Mouse (Mus musculus) neural tube, embryonic 13.5 days (tissue): Measurements from ENCODE around the gene Wdr5. TPM values are rescaled to one million over a fixed set of nuclear protein-coding genes. Genes with fewer than 3 reads are reported as not detected.

Source experiments
- ATAC-seq: fragments of 200-750 bp; cut with Nextera tagmentation; 2 replicates; pipeline ENCODE4 v1.8.0; 2017; ENCODE audit warnings: low read depth, mild to moderate bottlenecking, moderate TSS enrichment, moderate library complexity
- H3K27ac ChIP-seq: fragments of 300-500 bp; sonication (generic); replicated peaks from 2 replicates; pipeline ENCODE4 v1.5.1; 2015; ENCODE audit warnings: moderate library complexity, mild to moderate bottlenecking, inconsistent platforms
- H3K27me3 ChIP-seq: fragments of 300-500 bp; sonication (generic); 2 replicates; pipeline ENCODE4 v1.6.1; 2015; ENCODE audit warnings: mild to moderate bottlenecking, inconsistent platforms
- H3K36me3 ChIP-seq: fragments of 300-500 bp; sonication (generic); 2 replicates; pipeline ENCODE4 v1.6.1; 2015; ENCODE audit warnings: mild to moderate bottlenecking, inconsistent platforms
- H3K4me1 ChIP-seq: fragments of 300-500 bp; sonication (generic); replicated peaks from 2 replicates; pipeline ENCODE4 v1.6.1; 2015; ENCODE audit warnings: inconsistent platforms
- H3K4me2 ChIP-seq: fragments of 300-500 bp; sonication (generic); 2 replicates; pipeline ENCODE4 v1.6.1; 2015; ENCODE audit warnings: inconsistent platforms, mild to moderate bottlenecking, moderate library complexity
- H3K4me3 ChIP-seq: fragments of 300-500 bp; sonication (generic); 2 replicates; pipeline ENCODE4 v1.5.1; 2015; ENCODE audit warnings: mild to moderate bottlenecking, inconsistent platforms
- H3K9ac ChIP-seq: fragments of 300-500 bp; sonication (generic); 2 replicates; pipeline ENCODE4 v1.6.1; 2015; ENCODE audit warnings: moderate library complexity, mild to moderate bottlenecking, inconsistent platforms
- H3K9me3 ChIP-seq: fragments of 300-500 bp; sonication (generic); 2 replicates; pipeline ENCODE4 v1.6.1; 2016; ENCODE audit warnings: inconsistent platforms
- WGBS: fragments of 180-500 bp; shearing (Covaris S2); methylation state at CpG from one replicate; pipeline ENCODE4 v1.1.7; 2015; 5-methylcytosine and 5-hydroxymethylcytosine counted together
- polyA plus RNA-seq: library from polyadenylated mRNA; unstranded; fragments of >200 nt; fragmentation: Nextera tagmentation; extraction: Ambion mirVana; gene quantifications from 2 replicates; pipeline ENCODE4 v1.2.1, GENCODE M21; 2015

Gene Wdr5
- polyA plus RNA-seq = 36.6 and 39.7 TPM in 2 replicates

GRCm38 (mm10) chr2:27514639-27515328 lies at the start of gene Wdr5:
Gene Wdr5 (plus strand): TSS chr2:27515157.
- peak; percentile 92 for ATAC-seq
- Histone ChIP-seq H3K27ac (peak within 1 kb of the TSS; percentile 84), H3K4me1 (peaks cover 31% of the 10 kb centered on the region), H3K36me3 (peaks cover 14% of the 10 kb centered on the region), H3K4me3 (peak within 1 kb of the TSS; percentile 89), H3K27me3 (no peaks in the 10 kb centered on the region), H3K9ac (peak within 1 kb of the TSS; percentile 90), H3K9me3 (0 out of 2 replicates have a peak, but pooled peaks cover 4% of the 10 kb centered on the region), H3K4me2 (peak within 1 kb of the TSS; percentile 99)
- WGBS = under 1% methylated on average over 57 of the region's 57 CpGs

GRCm38 (mm10) chr2:27469292-27469990 lies 45.5 kb upstream of the Wdr5 start:
- Histone ChIP-seq H3K4me1 (peaks cover 76% of the 10 kb centered on the region), H3K9ac (no peak overlapping the region), H3K4me3 (no peak overlapping the region), H3K4me2 (no peak overlapping the region), H3K27ac (no peak overlapping the region), H3K27me3 (no peaks in the 10 kb centered on the region), H3K9me3 (no peaks in the 10 kb centered on the region), H3K36me3 (peaks cover 13% of the 10 kb centered on the region)
- no peak for ATAC-seq
- WGBS = 84% methylated on average over 4 of the region's 4 CpGs

GRCm38 (mm10) chr2:27469991-27470355 lies 45.0 kb upstream of the Wdr5 start:
- no peak overlapping the region for H3K9ac ChIP-seq
- H3K4me1 ChIP-seq = peaks cover 78% of the 10 kb centered on the region
- no peaks in the 10 kb centered on the region for H3K27me3 ChIP-seq
- no peak overlapping the region for H3K27ac ChIP-seq
- ATAC-seq = no peak
- WGBS = 74% methylated on average over 3 of the region's 3 CpGs
- H3K9me3 ChIP-seq = no peaks in the 10 kb centered on the region
- H3K4me3 ChIP-seq = no peak overlapping the region
- peaks cover 13% of the 10 kb centered on the region for H3K36me3 ChIP-seq
- no peak overlapping the region for H3K4me2 ChIP-seq

GRCm38 (mm10) chr2:27470535-27470934 lies 44.4 kb upstream of the Wdr5 start:
- H3K4me3 ChIP-seq = no peak overlapping the region
- peaks cover 13% of the 10 kb centered on the region for H3K36me3 ChIP-seq
- ATAC-seq = no peak
- H3K4me2 ChIP-seq = no peak overlapping the region
- no peaks in the 10 kb centered on the region for H3K9me3 ChIP-seq
- H3K27me3 ChIP-seq = no peaks in the 10 kb centered on the region
- H3K9ac ChIP-seq = no peak overlapping the region
- peaks cover 78% of the 10 kb centered on the region for H3K4me1 ChIP-seq
- WGBS = 94% methylated on average over 2 of the region's 2 CpGs
- no peak overlapping the region for H3K27ac ChIP-seq

- Histone ChIP-seq H3K36me3 (peaks cover 7% of the 10 kb centered on the region; the same call in 1 of the 2 replicates), H3K27ac (no peak overlapping the region), H3K9ac (peak overlapping the region; percentile 6; the same call in 1 of the 2 replicates), H3K4me2 (no peak overlapping the region), H3K27me3 (no peaks in the 10 kb centered on the region), H3K9me3 (no peaks in the 10 kb centered on the region), H3K4me1 (peaks cover 79% of the 10 kb centered on the region), H3K4me3 (no peak overlapping the region)
- no peak for ATAC-seq
These were observed 43.8 kb upstream of the Wdr5 start for GRCm38 (mm10) chr2:27471170-27471584.

GRCm38 (mm10) chr2:27473061-27473765 lies 41.7 kb upstream of the Wdr5 start:
- peak overlapping the region; percentile 96 for H3K4me2 ChIP-seq
- ATAC-seq = no peak
- no peaks in the 10 kb centered on the region for H3K9me3 ChIP-seq
- 0 out of 2 replicates have a peak, but pooled peaks cover 4% of the 10 kb centered on the region for H3K36me3 ChIP-seq
- peaks cover 67% of the 10 kb centered on the region for H3K4me1 ChIP-seq
- 70% methylated on average over 7 of the region's 7 CpGs for WGBS
- no peaks in the 10 kb centered on the region for H3K27me3 ChIP-seq
- peak overlapping the region; percentile 99 for H3K4me3 ChIP-seq
- peak overlapping the region; percentile 98 for H3K9ac ChIP-seq
- H3K27ac ChIP-seq = no peak overlapping the region

GRCm38 (mm10) chr2:27473911-27474310 lies 41.0 kb upstream of the Wdr5 start:
- Histone ChIP-seq H3K27ac (no peak overlapping the region), H3K9ac (peak overlapping the region; percentile 98), H3K4me1 (peaks cover 65% of the 10 kb centered on the region), H3K27me3 (no peaks in the 10 kb centered on the region), H3K4me2 (peak overlapping the region; percentile 96), H3K4me3 (peak overlapping the region; percentile 99), H3K36me3 (0 out of 2 replicates have a peak, but pooled peaks cover 4% of the 10 kb centered on the region), H3K9me3 (no peaks in the 10 kb centered on the region)
- 21% methylated on average over 4 of the region's 4 CpGs for WGBS
- ATAC-seq = no peak

- peaks cover 55% of the 10 kb centered on the region for H3K4me1 ChIP-seq
- peak overlapping the region; percentile 99 for H3K4me3 ChIP-seq
- H3K9me3 ChIP-seq = no peaks in the 10 kb centered on the region
- H3K36me3 ChIP-seq = 0 out of 2 replicates have a peak, but pooled peaks cover 4% of the 10 kb centered on the region
- peak overlapping the region; percentile 98 for H3K9ac ChIP-seq
- under 1% methylated on average over 84 of the region's 84 CpGs for WGBS
- H3K4me2 ChIP-seq = peak overlapping the region; percentile 96
- peak; percentile 54 for ATAC-seq
- H3K27me3 ChIP-seq = no peaks in the 10 kb centered on the region
- peak overlapping the region; percentile 96 for H3K27ac ChIP-seq
These were observed 40.1 kb upstream of the Wdr5 start for GRCm38 (mm10) chr2:27474621-27475484.

GRCm38 (mm10) chr2:27475495-27476302 lies 39.3 kb upstream of the Wdr5 start:
- ATAC-seq = peak; percentile 100
- peak overlapping the region; percentile 96 for H3K4me2 ChIP-seq
- under 1% methylated on average over 44 of the region's 96 CpGs for WGBS

GRCm38 (mm10) chr2:27476303-27477192 lies 38.4 kb upstream of the Wdr5 start:
- Histone ChIP-seq H3K9me3 (no peaks in the 10 kb centered on the region), H3K27me3 (no peaks in the 10 kb centered on the region), H3K9ac (peak overlapping the region; percentile 98), H3K27ac (peak overlapping the region; percentile 96), H3K4me1 (peaks cover 38% of the 10 kb centered on the region), H3K36me3 (0 out of 2 replicates have a peak, but pooled peaks cover 4% of the 10 kb centered on the region), H3K4me3 (peak overlapping the region; percentile 99), H3K4me2 (peak overlapping the region; percentile 96)
- WGBS = 30% methylated on average over 11 of the region's 11 CpGs
- no peak for ATAC-seq

More at GRCm38 (mm10) chr2:27475495-27476302, 39.3 kb upstream of the Wdr5 start:
- Histone ChIP-seq H3K9me3 (no peaks in the 10 kb centered on the region), H3K27ac (peak overlapping the region; percentile 96), H3K9ac (peak overlapping the region; percentile 98), H3K4me3 (peak overlapping the region; percentile 99), H3K36me3 (0 out of 2 replicates have a peak, but pooled peaks cover 4% of the 10 kb centered on the region), H3K4me1 (peaks cover 47% of the 10 kb centered on the region), H3K27me3 (no peaks in the 10 kb centered on the region)
